Mouse (Mus musculus): ENCODE data around the gene Arhgef19.

DNA sequence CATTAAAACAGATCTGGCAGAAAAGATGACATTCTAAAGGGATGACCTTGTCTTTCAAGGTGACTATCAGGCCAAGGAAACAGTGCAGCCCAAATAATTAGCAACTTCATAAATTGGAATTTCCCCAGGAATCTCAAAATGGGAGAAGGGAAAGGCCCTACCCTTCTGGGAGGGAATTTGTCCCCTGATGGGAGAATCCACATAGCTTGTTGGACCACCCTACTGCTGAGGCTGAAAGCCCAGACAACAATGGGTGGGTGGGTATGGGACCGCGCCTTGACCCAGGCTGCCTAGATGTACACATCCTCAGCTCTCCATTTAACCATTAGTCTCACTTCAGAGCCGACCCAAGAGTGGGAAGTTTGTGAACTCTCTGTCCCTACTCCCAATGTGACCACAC is 45.2 kb downstream of the Arhgef19 start:
- TF ChIP-seq POLR2A (IDR thresholded peaks at IDR 0.05; ENCODE audit: low read depth, low read length) (no peak), CTCF (IDR thresholded peaks at IDR 0.05; ENCODE audit: borderline replicate concordance, insufficient read depth, low read length) (no peak)

Measured in embryonic fibroblast, embryonic 13.5 days (primary cell).